Mouse (Mus musculus) ovary, postnatal 10 days (tissue): Measurements from ENCODE around the gene Mgll.
A peak's percentile ranks its signal among the peaks of the same experiment; 100 is the strongest.

Experiments used
- DNase-seq: peaks from one replicate; pipeline ENCODE4 v3.0.0; 2022; ENCODE audit warnings: low spot score

The Mgll gene

GRCm38 (mm10) chr6:88844901-88845565 lies 120.8 kb downstream of the Mgll start:
- no peak for DNase-seq

GRCm38 (mm10) chr6:88847571-88847970 lies 123.4 kb downstream of the Mgll start:
- no peak for DNase-seq

- no peak for DNase-seq
These were observed 125.1 kb downstream of the Mgll start for GRCm38 (mm10) chr6:88849270-88849669.

GRCm38 (mm10) chr6:88850034-88850433 lies 125.8 kb downstream of the Mgll start:
- no peak for DNase-seq

- no peak for DNase-seq
These were observed 130.3 kb downstream of the Mgll start for GRCm38 (mm10) chr6:88854509-88854908.

- no peak for DNase-seq
These were observed 131.4 kb downstream of the Mgll start for GRCm38 (mm10) chr6:88855636-88856035.

GRCm38 (mm10) chr6:88857249-88857648 lies 133.0 kb downstream of the Mgll start:
- DNase-seq, result no peak

GRCm38 (mm10) chr6:88857830-88858229 lies 133.6 kb downstream of the Mgll start:
- no peak for DNase-seq

GRCm38 (mm10) chr6:88858341-88858740 lies 134.1 kb downstream of the Mgll start:
- DNase-seq, result no peak

- no peak for DNase-seq
These were observed 136.7 kb downstream of the Mgll start for GRCm38 (mm10) chr6:88860914-88861313.

GRCm38 (mm10) chr6:88865704-88866103 lies 141.5 kb downstream of the Mgll start:
- no peak for DNase-seq

- DNase-seq, result no peak
These were observed 145.2 kb downstream of the Mgll start for GRCm38 (mm10) chr6:88869459-88869858.

- DNase-seq, result no peak
These were observed 146.4 kb downstream of the Mgll start for GRCm38 (mm10) chr6:88870594-88870993.

- no peak for DNase-seq
These were observed 147.3 kb downstream of the Mgll start for GRCm38 (mm10) chr6:88871546-88871945.

- DNase-seq, result no peak
These were observed 148.6 kb downstream of the Mgll start for GRCm38 (mm10) chr6:88872811-88873210.

GRCm38 (mm10) chr6:88873965-88874867 lies 150.0 kb downstream of the Mgll start:
- DNase-seq, result no peak

- peak; percentile 35 for DNase-seq
These were observed 150.8 kb downstream of the Mgll start, which contains the start of gene Podxl2 for GRCm38 (mm10) chr6:88874868-88875508. Podxl2 (minus strand) TSS chr6:88875044.
